Mouse (Mus musculus) olfactory bulb, adult 2 months (tissue): Measurements from ENCODE around the gene C5ar1.
"Not testable (repeated sequence)": the region's sequence is repeated elsewhere in the genome, so short reads cannot be mapped to it uniquely, and the experiment has no call there.

Experiments
- CTCF ChIP-seq: fragments of 200-500 bp; IDR thresholded peaks from 2 replicates; pipeline ENCODE4 v1.5.1; 2012; ENCODE audit warnings: low read depth, mild to moderate bottlenecking, low read length, moderate library complexity; ENCODE audit not compliant: insufficient read depth
- POLR2A ChIP-seq: fragments of 200-500 bp; IDR thresholded peaks from 2 replicates; pipeline ENCODE4 v1.6.1; 2012; ENCODE audit warnings: mild to moderate bottlenecking, low read depth, low read length, moderate library complexity; ENCODE audit not compliant: insufficient read depth

- not testable (repeated sequence) for TF ChIP-seq CTCF, POLR2A
Observed at GRCm38 (mm10) chr7:16308093-16308492, 48.8 kb upstream of the C5ar1 start, which contains the start of gene Bbc3.
